Mouse (Mus musculus): ENCODE results near the gene Mocs2. TPM values are rescaled to one million over a fixed set of nuclear protein-coding genes. Genes with fewer than 3 reads are reported as not detected.

The Mocs2 gene
- polyA plus RNA-seq (2015; fragmentation: Nextera tagmentation; extraction: Ambion mirVana), result 56.6 and 59.7 TPM in 2 replicates

GRCm38 (mm10) chr13:114817751-114818360, at the start of gene Mocs2:
Mocs2 (plus strand) TSS chr13:114818236.
- under 1% methylated on average over 39 of the region's 39 CpGs for WGBS
- H3K9ac ChIP-seq, result peak within 1 kb of the TSS; percentile 84
- no peaks in the 10 kb centered on the region for H3K27me3 ChIP-seq (replicated peaks)
- no peak within 1 kb of the TSS; the same call in 1 of the 2 replicates for H3K27ac ChIP-seq (replicated peaks)
- H3K4me1 ChIP-seq, result peaks cover 15% of the 10 kb centered on the region
- no peaks in the 10 kb centered on the region for H3K9me3 ChIP-seq
- peak within 1 kb of the TSS; percentile 92 for H3K4me2 ChIP-seq
- ATAC-seq (ENCODE audit: extremely low read depth, insufficient number of reproducible peaks, low FRiP score, low TSS enrichment), result peak; percentile 95
- H3K36me3 ChIP-seq, result peaks cover 21% of the 10 kb centered on the region
- H3K4me3 ChIP-seq, result peak within 1 kb of the TSS; percentile 85

GRCm38 (mm10) chr13:114791511-114791910, 26.5 kb upstream of the Mocs2 start:
- H3K4me1 ChIP-seq, result no peaks in the 10 kb centered on the region
- no peaks in the 10 kb centered on the region for H3K36me3 ChIP-seq
- no peak overlapping the region for H3K4me3 ChIP-seq
- no peak overlapping the region for H3K9ac ChIP-seq
- H3K4me2 ChIP-seq, result no peak overlapping the region
- ATAC-seq (ENCODE audit: extremely low read depth, insufficient number of reproducible peaks, low FRiP score, low TSS enrichment), result no peak
- 77% methylated on average over 1 of the region's 1 CpGs for WGBS
- no peaks in the 10 kb centered on the region for H3K9me3 ChIP-seq
- no peak overlapping the region for H3K27ac ChIP-seq (replicated peaks)
- H3K27me3 ChIP-seq (replicated peaks), result no peaks in the 10 kb centered on the region

GRCm38 (mm10) chr13:114793250-114794030, 24.6 kb upstream of the Mocs2 start:
- no peak overlapping the region for H3K4me3 ChIP-seq
- H3K27ac ChIP-seq (replicated peaks), result no peak overlapping the region
- no peaks in the 10 kb centered on the region for H3K36me3 ChIP-seq
- WGBS, result 36% methylated on average over 6 of the region's 6 CpGs
- ATAC-seq (ENCODE audit: extremely low read depth, insufficient number of reproducible peaks, low FRiP score, low TSS enrichment), result 0 out of 2 replicates have a peak, but pooled peaks have one; percentile 42
- H3K4me2 ChIP-seq, result no peak overlapping the region
- no peak overlapping the region for H3K9ac ChIP-seq
- H3K9me3 ChIP-seq, result no peaks in the 10 kb centered on the region
- H3K4me1 ChIP-seq, result no peaks in the 10 kb centered on the region
- H3K27me3 ChIP-seq (replicated peaks), result no peaks in the 10 kb centered on the region

DNA sequence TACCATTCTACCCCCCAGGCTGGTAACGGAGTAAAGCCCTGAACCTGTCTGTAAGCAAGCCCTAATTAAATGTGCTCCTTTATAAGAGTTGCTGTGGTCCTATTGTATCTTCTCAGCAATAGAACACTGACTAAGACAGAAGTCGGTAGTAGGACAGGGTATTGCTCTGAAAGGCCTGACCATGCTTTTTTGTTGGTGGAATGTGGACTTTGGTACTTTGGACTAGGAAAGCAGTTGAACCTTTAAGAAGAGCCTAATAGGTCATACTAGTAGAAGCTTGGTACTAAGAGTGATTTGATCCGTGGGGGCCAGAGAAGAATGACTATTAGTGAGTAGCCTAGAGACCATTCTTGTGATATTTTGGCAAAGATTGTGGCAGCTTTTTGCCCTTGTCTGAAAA, 16.2 kb upstream of the Mocs2 start:
- no peaks in the 10 kb centered on the region for H3K27me3 ChIP-seq (replicated peaks)

GRCm38 (mm10) chr13:114802971-114803370, 15.1 kb upstream of the Mocs2 start:
- no peak overlapping the region for H3K27ac ChIP-seq (replicated peaks)
- no peak overlapping the region for H3K4me3 ChIP-seq
- H3K4me2 ChIP-seq, result no peak overlapping the region
- no peaks in the 10 kb centered on the region for H3K36me3 ChIP-seq
- ATAC-seq (ENCODE audit: extremely low read depth, insufficient number of reproducible peaks, low FRiP score, low TSS enrichment), result no peak
- no peaks in the 10 kb centered on the region for H3K9me3 ChIP-seq
- 69% methylated on average over 2 of the region's 2 CpGs for WGBS
- H3K27me3 ChIP-seq (replicated peaks), result no peaks in the 10 kb centered on the region
- H3K9ac ChIP-seq, result no peak overlapping the region
- no peaks in the 10 kb centered on the region for H3K4me1 ChIP-seq

More for the DNA sequence above, 16.2 kb upstream of the Mocs2 start:
- Histone ChIP-seq H3K4me3 (no peak overlapping the region), H3K4me1 (no peaks in the 10 kb centered on the region), H3K27ac (replicated peaks) (no peak overlapping the region), H3K4me2 (no peak overlapping the region), H3K9me3 (no peaks in the 10 kb centered on the region), H3K9ac (no peak overlapping the region), H3K36me3 (no peaks in the 10 kb centered on the region)
- 78% methylated on average over 3 of the region's 3 CpGs for WGBS
- no peak for ATAC-seq (ENCODE audit: extremely low read depth, insufficient number of reproducible peaks, low FRiP score, low TSS enrichment)

GRCm38 (mm10) chr13:114809624-114810210, 8.3 kb upstream of the Mocs2 start:
- 54% methylated on average over 5 of the region's 5 CpGs for WGBS
- Histone ChIP-seq H3K27ac (replicated peaks) (no peak overlapping the region), H3K9ac (no peak overlapping the region), H3K36me3 (no peaks in the 10 kb centered on the region), H3K4me3 (no peak overlapping the region), H3K27me3 (replicated peaks) (no peaks in the 10 kb centered on the region), H3K4me2 (no peak overlapping the region), H3K4me1 (no peaks in the 10 kb centered on the region), H3K9me3 (no peaks in the 10 kb centered on the region)
- ATAC-seq (ENCODE audit: extremely low read depth, insufficient number of reproducible peaks, low FRiP score, low TSS enrichment), result no peak

- Histone ChIP-seq H3K4me1 (peaks cover 15% of the 10 kb centered on the region), H3K4me3 (peak overlapping the region; percentile 85), H3K36me3 (peaks cover 28% of the 10 kb centered on the region), H3K27ac (replicated peaks) (no peak overlapping the region), H3K9me3 (no peaks in the 10 kb centered on the region), H3K9ac (peak overlapping the region; percentile 84), H3K4me2 (peak overlapping the region; percentile 92), H3K27me3 (replicated peaks) (no peaks in the 10 kb centered on the region)
- WGBS, result 28% methylated on average over 9 of the region's 9 CpGs
- no peak for ATAC-seq (ENCODE audit: extremely low read depth, insufficient number of reproducible peaks, low FRiP score, low TSS enrichment)
Observed at GRCm38 (mm10) chr13:114818513-114818912, 477 bp downstream of the Mocs2 start.

- H3K4me3 ChIP-seq, result no peak overlapping the region
- no peaks in the 10 kb centered on the region for H3K9me3 ChIP-seq
- H3K4me2 ChIP-seq, result no peak overlapping the region
- H3K27me3 ChIP-seq (replicated peaks), result no peaks in the 10 kb centered on the region
- peaks cover 59% of the 10 kb centered on the region for H3K36me3 ChIP-seq
- H3K27ac ChIP-seq (replicated peaks), result no peak overlapping the region
- no peak for ATAC-seq (ENCODE audit: extremely low read depth, insufficient number of reproducible peaks, low FRiP score, low TSS enrichment)
- H3K9ac ChIP-seq, result no peak overlapping the region
- 81% methylated on average over 2 of the region's 2 CpGs for WGBS
- H3K4me1 ChIP-seq, result peaks cover 19% of the 10 kb centered on the region
Observed at GRCm38 (mm10) chr13:114822871-114823270, 4.8 kb downstream of the Mocs2 start.

DNA sequence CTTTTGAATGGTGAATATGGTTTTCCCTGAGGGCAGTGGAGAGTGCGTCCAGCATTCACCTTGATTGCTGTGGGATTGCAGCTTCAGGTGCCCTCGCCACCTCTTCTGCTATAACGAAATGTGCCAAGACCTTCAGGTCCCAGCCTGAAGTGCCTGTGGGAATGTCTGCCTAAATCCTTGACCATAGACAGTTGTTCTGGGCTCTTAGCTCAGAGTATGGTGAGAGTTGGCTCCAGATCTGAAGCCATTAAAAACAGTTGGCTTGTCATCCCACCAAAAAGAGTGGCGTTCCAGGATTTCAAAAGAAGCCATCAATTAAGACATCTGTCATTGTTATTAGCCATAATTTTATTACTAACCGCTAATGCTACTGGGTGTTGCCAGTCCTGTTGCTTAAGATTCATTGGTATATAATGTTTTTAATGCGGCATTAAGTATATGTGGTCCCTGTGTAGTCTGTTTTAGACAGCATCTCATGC, 7.4 kb downstream of the Mocs2 start:
- H3K27me3 ChIP-seq (replicated peaks), result no peaks in the 10 kb centered on the region
- H3K36me3 ChIP-seq, result peaks cover 78% of the 10 kb centered on the region
- 87% methylated on average over 6 of the region's 6 CpGs for WGBS
- H3K4me1 ChIP-seq, result peaks cover 11% of the 10 kb centered on the region; the same call in 1 of the 2 replicates
- H3K27ac ChIP-seq (replicated peaks), result no peak overlapping the region
- no peaks in the 10 kb centered on the region for H3K9me3 ChIP-seq
- H3K4me3 ChIP-seq, result no peak overlapping the region
- H3K4me2 ChIP-seq, result no peak overlapping the region
- ATAC-seq (ENCODE audit: extremely low read depth, insufficient number of reproducible peaks, low FRiP score, low TSS enrichment), result no peak
- H3K9ac ChIP-seq, result no peak overlapping the region

DNA sequence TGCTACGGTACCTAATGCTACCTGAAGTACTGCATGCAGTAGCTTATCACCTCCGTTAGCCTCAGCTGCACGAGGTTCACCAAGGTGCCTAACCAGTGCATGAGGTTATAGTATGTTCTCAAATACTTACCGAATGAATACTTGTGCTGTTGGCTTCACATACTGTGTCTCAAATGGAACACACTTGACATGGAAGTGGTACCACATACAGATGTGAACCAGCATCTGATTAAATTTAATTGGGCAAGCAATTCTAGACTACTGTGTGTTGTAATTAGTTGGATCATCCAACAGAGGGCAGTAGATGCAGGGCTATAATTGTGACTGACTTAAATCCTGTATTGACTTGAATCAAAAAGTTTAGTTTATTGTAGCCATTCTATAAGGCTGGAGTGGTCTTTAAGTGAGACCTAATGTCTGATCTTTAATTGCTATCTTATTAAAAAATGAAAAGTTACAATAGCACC, 13.4 kb downstream of the Mocs2 start:
- no peak overlapping the region for H3K9ac ChIP-seq
- H3K4me2 ChIP-seq, result no peak overlapping the region
- H3K36me3 ChIP-seq, result peaks cover 49% of the 10 kb centered on the region
- WGBS, result 76% methylated on average over 4 of the region's 4 CpGs
- H3K4me1 ChIP-seq, result peaks cover 11% of the 10 kb centered on the region; the same call in 1 of the 2 replicates
- H3K4me3 ChIP-seq, result no peak overlapping the region
- no peak overlapping the region for H3K27ac ChIP-seq (replicated peaks)
- no peak for ATAC-seq (ENCODE audit: extremely low read depth, insufficient number of reproducible peaks, low FRiP score, low TSS enrichment)
- H3K27me3 ChIP-seq (replicated peaks), result no peaks in the 10 kb centered on the region
- no peaks in the 10 kb centered on the region for H3K9me3 ChIP-seq

DNA sequence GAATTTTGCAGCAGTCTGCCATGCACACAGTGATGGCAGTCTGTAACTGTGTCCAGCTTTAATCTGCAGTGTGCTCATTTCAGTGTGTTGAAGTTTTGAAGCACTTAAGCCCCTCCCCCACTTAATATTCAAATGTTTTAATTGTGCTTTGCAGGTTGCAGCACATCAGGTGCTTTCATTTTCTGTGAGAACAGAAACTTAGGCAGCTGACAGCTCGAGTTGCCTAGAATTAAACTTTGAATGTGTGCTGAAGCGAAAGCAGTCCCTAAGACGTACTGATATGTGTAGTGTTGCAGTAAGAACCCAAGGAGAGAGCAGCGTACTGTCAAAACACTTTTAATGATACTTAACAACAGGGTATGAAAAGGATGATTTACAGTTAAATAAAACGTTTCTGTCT, 14.7 kb downstream of the Mocs2 start:
- no peak for ATAC-seq (ENCODE audit: extremely low read depth, insufficient number of reproducible peaks, low FRiP score, low TSS enrichment)
- peaks cover 5% of the 10 kb centered on the region; the same call in 1 of the 2 replicates for H3K4me1 ChIP-seq
- 68% methylated on average over 5 of the region's 5 CpGs for WGBS

More for the DNA sequence above, 14.7 kb downstream of the Mocs2 start:
- Histone ChIP-seq H3K27me3 (replicated peaks) (no peaks in the 10 kb centered on the region), H3K9me3 (no peaks in the 10 kb centered on the region), H3K4me3 (no peak overlapping the region), H3K36me3 (peaks cover 45% of the 10 kb centered on the region), H3K9ac (no peak overlapping the region), H3K27ac (replicated peaks) (no peak overlapping the region), H3K4me2 (no peak overlapping the region)

All from heart, embryonic 13.5 days (tissue).